ENCODE assay signal across 21 mouse cellular contexts in genomic region chr5:17271153-17271552, GRCm38 (mm10).
DNase-seq lines count a peak whose midpoint lies in the region; ATAC-seq and TF ChIP-seq lines count a peak whose summit lies in the region.
"Had no signal": no experiment of that assay in that cellular context is flagged by ENCODE, and none has a peak within 500 bp of the region (broad histone marks: within the 10 kb centered on the region; RNA-seq: fewer than 3 reads in every experiment).

No protein-coding gene starts in this region.

- no peaks in the 10 kb centered on the region for H3K36me3 ChIP-seq in kidney, postnatal 0 days (ENCODE audit: insufficient read depth, low read length)
- peaks cover 0 to 5% of the 10 kb centered on the region in 2 experiments; a peak in 1 of 4 replicates for H3K36me3 ChIP-seq in MEL (ENCODE audit: control insufficient read depth in 1 of 2, insufficient read depth in 2 of 2, low read length in 2 of 2)
- no peaks in the 10 kb centered on the region for H3K36me3 ChIP-seq in stomach, embryonic 15.5 days
- H3K36me3 ChIP-seq: G1E; liver, embryonic 13.5 days had no signal

- no peak overlapping the region for H3K9ac ChIP-seq in kidney, postnatal 0 days (ENCODE audit: low read depth, low read length)
- no peak overlapping the region for H3K9ac ChIP-seq in MEL (ENCODE audit: control insufficient read depth, low read depth, low read length, poor library complexity, severe bottlenecking)
- no peak overlapping the region for H3K9ac ChIP-seq in stomach, embryonic 15.5 days
- H3K9ac ChIP-seq: forebrain, embryonic 13.5 days; liver, embryonic 13.5 days had no signal

- no peaks in the 10 kb centered on the region for H3K79me2 ChIP-seq in MEL (ENCODE audit: control insufficient read depth, insufficient read depth, low read length, poor library complexity)

- no peak for TF ChIP-seq RAD21 in MEL (IDR thresholded peaks at IDR 0.05; ENCODE audit: low read depth, low read length)

- no peak overlapping the region for H3K4me3 ChIP-seq in kidney, postnatal 0 days (replicated peaks; ENCODE audit: low read depth, low read length)
- H3K4me3 ChIP-seq in MEL (ENCODE audit: control insufficient read depth in 1 of 2, insufficient read depth in 1 of 2, low read depth in 2 of 2, low read length in 2 of 2) = no peak overlapping the region
- no peak overlapping the region for H3K4me3 ChIP-seq in stomach, embryonic 15.5 days (replicated peaks)
- H3K4me3 ChIP-seq: forebrain, embryonic 13.5 days; left cerebral cortex, adult 2 months; liver, embryonic 13.5 days had no signal

- H3K9me3 ChIP-seq in kidney, postnatal 0 days (replicated peaks; ENCODE audit: low read length) = no peaks in the 10 kb centered on the region
- H3K9me3 ChIP-seq in MEL (replicated peaks; ENCODE audit: insufficient read depth, low read length) = no peaks in the 10 kb centered on the region
- no peaks in the 10 kb centered on the region for H3K9me3 ChIP-seq in stomach, embryonic 15.5 days
- H3K9me3 ChIP-seq: forebrain, embryonic 13.5 days; G1E; liver, embryonic 13.5 days had no signal

- H3K27ac ChIP-seq in kidney, postnatal 0 days = peak overlapping the region; percentile 10
- H3K27ac ChIP-seq in MEL (ENCODE audit: control insufficient read depth, low read depth, low read length) = no peak overlapping the region; the same call in 1 of the 2 replicates
- H3K27ac ChIP-seq in stomach, embryonic 15.5 days = peak overlapping the region; percentile 61; the same call in 1 of the 2 replicates
- H3K27ac ChIP-seq: forebrain, embryonic 13.5 days; left cerebral cortex, adult 2 months; liver, embryonic 13.5 days had no signal

- TF ChIP-seq CTCF in kidney, postnatal 0 days (IDR thresholded peaks at IDR 0.05; ENCODE audit: low read depth) = no peak
- no peak for TF ChIP-seq CTCF in MEL (IDR thresholded peaks at IDR 0.05 in 2 of 3, conservative IDR thresholded peaks at IDR 0.05 in 1 of 3; ENCODE audit: control insufficient read depth in 1 of 3, insufficient read depth in 1 of 3, low read depth in 2 of 3, low read length in 3 of 3, poor library complexity in 1 of 3, severe bottlenecking in 1 of 3)

- H3K4me1 ChIP-seq in kidney, postnatal 0 days (replicated peaks; ENCODE audit: insufficient read depth, low read length) = no peaks in the 10 kb centered on the region
- H3K4me1 ChIP-seq in MEL (ENCODE audit: control insufficient read depth in 1 of 2, insufficient read depth in 2 of 2, low read length in 2 of 2) = peaks cover 0 to 8% of the 10 kb centered on the region in 2 experiments; a peak in 3 of 4 replicates
- H3K4me1 ChIP-seq in stomach, embryonic 15.5 days = no peaks in the 10 kb centered on the region
- H3K4me1 ChIP-seq: forebrain, embryonic 13.5 days; liver, embryonic 13.5 days had no signal

- H3K27me3 ChIP-seq in kidney, postnatal 0 days (ENCODE audit: insufficient read depth, low read length) = no peaks in the 10 kb centered on the region
- H3K27me3 ChIP-seq in MEL (ENCODE audit: control insufficient read depth in 1 of 2, insufficient read depth in 2 of 2, low read length in 2 of 2) = no peaks in the 10 kb centered on the region
- H3K27me3 ChIP-seq in stomach, embryonic 15.5 days (replicated peaks) = no peaks in the 10 kb centered on the region
- H3K27me3 ChIP-seq: forebrain, embryonic 13.5 days; liver, embryonic 13.5 days had no signal

- TF ChIP-seq EP300 in MEL (IDR thresholded peaks at IDR 0.05; ENCODE audit: low read depth in 1 of 2, low read length in 2 of 2) = peak; percentile 60 to 73; a peak in 3 of 4 replicates

- TF ChIP-seq POLR2A in MEL (IDR thresholded peaks at IDR 0.05; ENCODE audit: control insufficient read depth in 1 of 2, insufficient read depth in 1 of 2, low read depth in 1 of 2, low read length in 2 of 2, poor library complexity in 1 of 2) = no peak

- 93% methylated on average over 2 of the region's 2 CpGs for WGBS in kidney, postnatal 0 days
- 63% methylated on average over 2 of the region's 2 CpGs for WGBS in stomach, embryonic 15.5 days

- H3K4me2 ChIP-seq in kidney, postnatal 0 days (ENCODE audit: low read length) = no peak overlapping the region
- H3K4me2 ChIP-seq in stomach, embryonic 15.5 days = no peak overlapping the region
- H3K4me2 ChIP-seq: forebrain, embryonic 13.5 days; heart, embryonic 11.5 days; liver, embryonic 13.5 days; midbrain, embryonic 11.5 days had no signal

- ATAC-seq in kidney, postnatal 0 days (replicated peaks; ENCODE audit: low FRiP score, low read depth) = no peak
- no peak for ATAC-seq in stomach, embryonic 15.5 days (ENCODE audit: insufficient read depth, low FRiP score, low read depth)
- ATAC-seq: CD4-positive, CD25-positive, alpha-beta regulatory T cell, adult 4 months; forebrain, embryonic 13.5 days; hindbrain, embryonic 16.5 days had no signal

- DNase-seq in kidney, postnatal 0 days (ENCODE audit: low spot score) = no peak
- DNase-seq in kidney, adult 11 months = no peak
- peak; percentile 65 for DNase-seq in MEL (ENCODE audit: low read depth, low spot score)
- peak; percentile 40 for DNase-seq in adipocyte (ENCODE audit: low spot score)
- DNase-seq in spleen, postnatal 36 days (ENCODE audit: low spot score in 2 of 2) = no peak
- DNase-seq in cerebellum, adult 11-12 months = no peak
- DNase-seq: adrenal gland, adult 2 months; cerebellum, adult 11 months; cerebellum, postnatal 25 days; gastrocnemius, postnatal 36 days; liver, embryonic 13.5 days; retina, postnatal 1 day; right cerebral cortex, postnatal 4 days had no signal

TF ChIP-seq in MEL, 35 proteins besides CTCF, POLR2A, EP300 and RAD21:
- TF ChIP-seq TCF12 (IDR thresholded peaks at IDR 0.05; ENCODE audit: low read depth, low read length) = peak; percentile 73
- no peak for TF ChIP-seq ZKSCAN1 (IDR thresholded peaks at IDR 0.05; ENCODE audit: low read depth, low read length)
- TF ChIP-seq USF2 (IDR thresholded peaks at IDR 0.05; ENCODE audit: borderline replicate concordance in 1 of 2, insufficient read depth in 1 of 2, low read depth in 1 of 2, low read length in 2 of 2) = 0 out of 4 replicates have a peak, but pooled peaks of 1 of the 2 experiments have one; percentile 58
- TF ChIP-seq JUND (IDR thresholded peaks at IDR 0.05; ENCODE audit: low read depth, low read length) = no peak
- peak; percentile 61; the same call in 1 of the 2 replicates for TF ChIP-seq BHLHE40 (IDR thresholded peaks at IDR 0.05; ENCODE audit: borderline replicate concordance, low read depth, low read length)
- no peak; the same call in 1 of the 2 replicates for TF ChIP-seq MXI1 (IDR thresholded peaks at IDR 0.05; ENCODE audit: low read depth, low read length)
- no peak for TF ChIP-seq MYB (IDR thresholded peaks at IDR 0.05; ENCODE audit: low read depth, low read length)
- TF ChIP-seq USF1 (IDR thresholded peaks at IDR 0.05; ENCODE audit: low read depth, low read length) = peak; percentile 91
- peak; percentile 44 for TF ChIP-seq GATA1 (IDR thresholded peaks at IDR 0.05; ENCODE audit: low read depth, low read length)
- peak; percentile 72 for TF ChIP-seq RCOR1 (IDR thresholded peaks at IDR 0.05; ENCODE audit: low read depth, low read length)
- peak; percentile 88 for TF ChIP-seq ETS1 (IDR thresholded peaks at IDR 0.05; ENCODE audit: low read depth, low read length)
- TF ChIP-seq SIN3A (IDR thresholded peaks at IDR 0.05; ENCODE audit: low read length) = peak; percentile 45; the same call in 1 of the 2 replicates

Comparison
In these comparisons a context has a peak if more than half of its experiments do, and no peak if none do; other contexts are left out.
1. DNase-seq: peak in MEL (single experiment) and adipocyte (single experiment); none in kidney, postnatal 0 days (single experiment), kidney, adult 11 months (single experiment), spleen, postnatal 36 days (0 of 2) and cerebellum, adult 11-12 months (single experiment).